Mouse (Mus musculus) granulocyte monocyte progenitor cell, adult 5-6 weeks (primary cell): ENCODE results near the gene Coq5. TPM values are rescaled to one million over a fixed set of nuclear protein-coding genes. Genes with fewer than 3 reads are reported as not detected.
A peak's percentile ranks its signal among the peaks of the same experiment; 100 is the strongest.

ENCODE experiments used
- ATAC-seq: replicated peaks from 2 replicates; pipeline ENCODE4 v1.8.0; 2016; ENCODE audit warnings: mild to moderate bottlenecking, moderate TSS enrichment, inconsistent platforms; ENCODE audit not compliant: poor library complexity, severe bottlenecking
- total RNA-seq, 2 experiments: library from RNA; stranded (forward) in 1 of 2; stranded (reverse) in 1 of 2; fragments of 200-712, 200-1000 nt in 1 of 2; fragments of >200 nt in 1 of 2; fragmentation: Nextera tagmentation in 1 of 2; gene quantifications; 2 replicates each; pipeline ENCODE4 v1.2.3; 2014 to 2017

Coq5 gene
- total RNA-seq (2014; fragmentation: Nextera tagmentation), result 21.1 and 24.8 TPM in 2 replicates
- total RNA-seq (2017), result 35.3 and 41.9 TPM in 2 replicates

- peak; percentile 88 for ATAC-seq
These were observed at the start of gene Coq5 for GRCm38 (mm10) chr5:115279226-115280049. Gene Coq5, plus strand, starts transcription at chr5:115279666.

- no peak for ATAC-seq
These were observed 48.5 kb upstream of the Coq5 start for GRCm38 (mm10) chr5:115230830-115231551.

DNA sequence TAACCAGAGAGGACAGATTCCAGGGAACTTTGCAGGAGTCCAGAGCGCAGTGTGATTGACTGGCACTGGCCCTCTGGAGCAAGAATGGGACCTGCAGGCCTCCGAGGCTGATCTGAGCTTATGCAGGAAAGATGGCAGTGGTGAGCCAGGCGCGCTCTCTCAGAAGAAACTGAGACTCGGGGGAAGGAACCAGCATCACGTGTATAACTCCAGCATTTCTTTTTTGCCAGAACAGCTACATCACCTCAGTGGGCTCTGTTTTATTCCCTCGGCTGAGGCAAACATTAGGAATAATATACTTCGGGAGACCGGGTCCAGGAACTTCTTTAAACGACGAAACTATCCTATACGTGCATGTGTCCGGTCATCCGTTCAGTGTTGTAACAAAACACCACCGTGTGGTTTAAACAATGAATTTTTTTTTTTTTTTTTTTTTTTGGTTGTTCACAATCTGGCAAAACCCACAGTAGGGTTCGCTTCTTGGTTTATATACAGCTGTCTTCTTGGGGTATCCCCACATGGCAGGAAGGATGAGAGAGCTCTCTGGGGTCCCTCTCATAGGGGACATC is 47.8 kb upstream of the Coq5 start:
- no peak for ATAC-seq

GRCm38 (mm10) chr5:115232516-115232915 is 47.0 kb upstream of the Coq5 start:
- ATAC-seq, result no peak

DNA sequence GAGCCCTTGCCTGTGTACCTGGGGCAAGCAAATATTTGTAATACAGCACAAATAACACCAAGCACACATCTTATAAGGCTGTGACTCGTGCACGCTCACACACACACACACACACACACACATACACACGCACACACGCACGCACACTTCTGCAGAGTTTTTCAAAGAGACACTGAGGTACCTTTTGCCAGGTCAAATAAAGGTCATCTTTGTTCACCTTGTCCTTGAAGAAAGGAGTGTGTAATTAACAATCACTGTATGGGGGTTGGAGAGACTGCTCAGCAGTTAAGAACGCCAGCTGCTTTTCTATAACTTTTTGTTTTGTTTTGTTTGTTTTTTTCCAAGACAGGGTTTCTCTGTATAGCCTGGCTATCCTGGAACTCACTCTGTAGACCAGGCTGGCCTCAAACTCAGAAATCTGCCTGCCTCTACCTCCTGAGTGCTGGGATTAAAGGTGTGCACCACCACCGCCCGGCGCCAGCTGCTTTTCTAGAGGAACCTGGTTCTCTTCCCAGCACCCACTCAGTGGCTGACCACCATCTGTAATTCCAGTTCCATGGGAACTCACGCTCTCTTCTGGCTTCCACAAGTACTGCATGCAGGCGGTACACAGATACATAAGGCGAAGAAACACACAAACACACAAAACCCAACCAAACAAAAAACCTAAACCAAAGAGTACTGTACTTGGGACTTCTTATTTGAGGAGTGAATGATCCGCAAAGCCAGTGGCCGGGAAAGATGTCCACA is 46.3 kb upstream of the Coq5 start:
- ATAC-seq, result no peak

GRCm38 (mm10) chr5:115234519-115234918 is 44.9 kb upstream of the Coq5 start:
- no peak for ATAC-seq

- ATAC-seq, result peak; percentile 54
These were observed 44.1 kb upstream of the Coq5 start for GRCm38 (mm10) chr5:115235323-115235771.

DNA sequence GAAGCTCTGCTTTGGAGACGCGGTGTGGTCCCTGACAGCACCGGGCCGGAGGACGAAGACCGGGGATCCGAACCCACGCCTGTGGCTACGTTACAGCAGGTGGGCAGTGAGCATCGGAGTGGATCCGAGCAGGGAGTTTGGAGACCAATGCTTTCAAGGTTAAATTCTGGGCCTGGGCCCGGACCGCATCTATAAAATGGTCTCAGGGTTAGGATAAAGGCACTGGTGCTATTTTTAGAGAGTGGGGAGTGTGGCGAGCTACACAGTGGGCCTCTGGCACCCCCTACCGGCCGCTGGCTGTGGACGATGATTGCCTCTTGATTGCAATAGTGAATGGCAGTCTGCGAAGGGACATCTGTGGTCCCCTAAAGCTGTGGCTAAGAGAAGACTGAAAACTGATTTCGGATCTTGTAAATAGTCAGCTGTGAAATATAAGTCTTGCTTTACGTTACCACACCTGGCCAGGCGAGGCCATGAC is 43.6 kb upstream of the Coq5 start, which contains the start of gene Pop5:
Pop5 (plus strand) TSS at position 51 of the 478 bp plus-strand sequence.
- ATAC-seq, result peak; percentile 73

GRCm38 (mm10) chr5:115237803-115238728 is 41.4 kb upstream of the Coq5 start:
- ATAC-seq, result peak; percentile 75

DNA sequence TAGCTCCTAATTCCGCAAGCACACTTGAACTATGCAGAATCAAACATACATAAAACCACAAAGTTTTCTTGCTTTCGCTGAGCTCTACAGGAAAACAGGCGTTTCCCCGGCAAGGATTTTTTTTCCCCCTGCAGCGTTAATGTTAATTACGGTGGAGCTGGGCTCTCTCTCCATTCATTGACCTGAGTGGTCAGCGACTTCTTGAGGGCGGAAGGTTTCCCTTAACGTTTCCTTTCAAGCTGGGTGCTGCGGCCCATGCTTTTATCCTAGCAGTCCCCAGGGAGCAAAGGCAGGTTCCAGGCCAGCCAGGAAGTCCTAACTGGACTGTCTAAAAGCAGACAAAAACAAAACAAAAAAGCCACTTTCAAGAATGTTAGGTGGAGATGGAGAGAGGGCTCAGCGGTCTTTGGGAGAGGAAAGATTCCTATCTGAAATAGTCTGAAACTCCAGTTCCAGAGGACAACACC is 40.7 kb upstream of the Coq5 start:
- no peak for ATAC-seq

DNA sequence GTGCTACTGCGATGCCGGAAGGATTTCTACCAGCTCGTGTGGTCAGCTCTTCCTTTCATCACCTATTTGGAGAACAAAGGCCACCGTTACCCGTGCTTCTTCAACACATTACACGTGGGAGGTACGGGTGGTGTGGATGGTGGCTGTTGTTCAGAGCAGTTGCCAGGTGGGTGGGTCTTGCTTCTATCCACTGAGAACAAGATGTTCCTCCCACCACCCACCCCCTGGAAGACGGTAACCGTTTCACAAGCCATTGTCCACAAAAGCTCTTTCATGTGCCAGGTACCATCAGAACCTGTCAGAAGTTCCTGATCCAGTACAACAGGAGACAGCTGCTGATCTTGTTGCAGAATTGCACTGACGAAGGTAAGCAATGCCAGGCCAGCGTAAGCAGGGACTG is 39.3 kb upstream of the Coq5 start:
- no peak for ATAC-seq

GRCm38 (mm10) chr5:115255472-115255871 is 24.0 kb upstream of the Coq5 start:
- no peak for ATAC-seq

- ATAC-seq, result no peak
These were observed 22.4 kb upstream of the Coq5 start for GRCm38 (mm10) chr5:115256909-115257546.

DNA sequence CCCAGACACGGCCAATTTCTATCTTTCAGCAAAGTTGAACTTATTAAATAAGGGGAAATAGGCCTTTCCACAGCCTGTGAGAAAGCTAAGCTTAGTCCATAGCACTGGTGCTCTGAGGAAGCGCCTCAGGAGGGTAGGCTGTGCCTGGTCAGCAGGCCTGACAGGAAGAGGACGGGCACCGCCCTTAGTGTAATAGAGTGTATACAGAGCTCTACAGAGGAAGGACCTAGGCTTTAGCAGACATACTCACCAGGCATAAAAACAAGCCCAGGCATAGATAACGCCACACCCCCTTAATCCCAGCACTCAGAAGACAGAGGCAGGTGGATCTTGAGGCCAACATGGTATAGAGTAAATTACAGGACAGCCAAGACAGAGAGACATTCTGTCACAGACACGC is 19.1 kb upstream of the Coq5 start:
- ATAC-seq, result no peak

- no peak for ATAC-seq
These were observed 18.3 kb upstream of the Coq5 start for GRCm38 (mm10) chr5:115261141-115261540.

DNA sequence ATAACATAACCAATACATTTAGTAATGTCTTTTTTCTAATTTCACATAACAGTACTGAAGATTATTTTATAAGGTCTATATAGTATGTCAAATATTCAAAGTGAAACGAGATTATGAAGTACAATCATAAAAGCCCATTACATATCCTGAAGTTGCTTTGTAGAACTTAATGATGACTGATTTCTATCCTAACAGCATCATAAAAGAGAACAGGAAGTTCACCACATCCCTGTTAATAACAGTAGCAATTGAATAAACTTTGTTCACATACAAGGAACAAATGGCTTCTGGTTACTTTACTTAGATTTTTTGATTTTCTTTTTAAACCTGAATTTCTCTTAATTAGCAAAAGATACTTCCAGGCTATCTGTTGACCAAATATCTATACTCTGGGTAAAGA is 17.6 kb upstream of the Coq5 start:
- no peak for ATAC-seq

- ATAC-seq, result no peak
These were observed 16.8 kb upstream of the Coq5 start for GRCm38 (mm10) chr5:115262502-115263291.

DNA sequence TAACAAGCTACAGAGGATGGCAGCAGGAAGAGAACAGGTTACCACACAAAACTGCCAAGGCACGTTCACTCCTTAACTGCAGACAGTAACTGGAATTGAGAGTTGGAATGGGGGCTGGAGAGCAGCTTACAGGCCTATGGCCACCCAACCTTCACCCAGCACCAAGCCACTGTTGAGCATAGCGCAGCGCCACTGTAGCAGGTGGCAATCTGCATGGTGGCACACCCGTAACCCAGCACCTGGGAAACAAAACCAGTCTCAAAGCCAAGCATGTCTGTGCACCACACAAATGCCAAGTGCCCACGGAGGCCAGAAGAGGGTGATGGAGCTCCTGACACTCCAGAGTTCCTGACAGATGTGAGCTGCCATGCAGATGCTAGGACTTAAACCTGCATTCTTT is 13.1 kb upstream of the Coq5 start:
- ATAC-seq, result no peak
